Mouse (Mus musculus) hindbrain, embryonic 16.5 days (tissue): ENCODE data around the gene Rab11fip3. TPM values are rescaled to one million over a fixed set of nuclear protein-coding genes. Genes with fewer than 3 reads are reported as not detected.

Experiments used
- ATAC-seq: fragments of 200-750 bp; cut with Nextera tagmentation; 2 replicates; pipeline ENCODE4 v1.8.0; 2017; ENCODE audit warnings: moderate TSS enrichment, moderate library complexity
- H3K27ac ChIP-seq: fragments of 300-500 bp; sonication (generic); 2 replicates; pipeline ENCODE4 v1.5.1; 2014; ENCODE audit warnings: low read depth, mild to moderate bottlenecking, control low read depth, low read length, moderate library complexity
- H3K27me3 ChIP-seq: fragments of 300-500 bp; sonication (generic); replicated peaks from 2 replicates; pipeline ENCODE4 v1.6.1; 2014; ENCODE audit warnings: low read length; ENCODE audit not compliant: control insufficient read depth, insufficient read depth
- H3K36me3 ChIP-seq: fragments of 300-500 bp; sonication (generic); 2 replicates; pipeline ENCODE4 v1.6.1; 2014; ENCODE audit warnings: mild to moderate bottlenecking, low read length, moderate library complexity, mixed read lengths; ENCODE audit not compliant: control insufficient read depth, insufficient read depth
- H3K4me1 ChIP-seq: fragments of 300-500 bp; sonication (generic); 2 replicates; pipeline ENCODE4 v1.6.1; 2014; ENCODE audit warnings: low read depth, low read length; ENCODE audit not compliant: control insufficient read depth, insufficient read depth
- H3K4me2 ChIP-seq: fragments of 300-500 bp; sonication (generic); 2 replicates; pipeline ENCODE4 v1.6.1; 2014; ENCODE audit warnings: mild to moderate bottlenecking, low read length, control low read depth, moderate library complexity
- H3K4me3 ChIP-seq: fragments of 300-500 bp; sonication (generic); 2 replicates; pipeline ENCODE4 v1.5.1; 2014; ENCODE audit warnings: mild to moderate bottlenecking, low read length, control low read depth, moderate library complexity
- H3K9ac ChIP-seq: fragments of 300-500 bp; sonication (generic); 2 replicates; pipeline ENCODE4 v1.6.1; 2014; ENCODE audit warnings: low read depth, mild to moderate bottlenecking, control low read depth, low read length, moderate library complexity
- H3K9me3 ChIP-seq: fragments of 300-500 bp; sonication (generic); 2 replicates; pipeline ENCODE4 v1.6.1; 2014; ENCODE audit warnings: mild to moderate bottlenecking, low read length, moderate library complexity; ENCODE audit not compliant: control insufficient read depth
- WGBS: fragments of 180-500 bp; shearing (Covaris S2); extraction: QIAGEN DNeasy Blood & Tissue Kit; methylation state at CpG from one replicate; pipeline ENCODE4 v1.1.7; 2014; 5-methylcytosine and 5-hydroxymethylcytosine counted together
- polyA plus RNA-seq: library from polyadenylated mRNA; unstranded; fragments of >200 nt; fragmentation: Nextera tagmentation; extraction: Ambion mirVana; gene quantifications from 2 replicates; pipeline ENCODE4 v1.2.1, GENCODE M21; 2015

Rab11fip3 gene
- polyA plus RNA-seq, 1 experiment from 2014 or later: 12.8 TPM

GRCm38 (mm10) chr17:25951803-25952623 lies 117.3 kb downstream of the Rab11fip3 start, which contains the start of gene A930017K11Rik:
A930017K11Rik (minus strand) TSS chr17:25952565.
- ATAC-seq: no peak
- Histone ChIP-seq H3K27ac (no peak within 1 kb of the TSS), H3K4me1 (peaks cover 14% of the 10 kb centered on the region), H3K4me2 (peak within 1 kb of the TSS; percentile 67), H3K9ac (peak within 1 kb of the TSS; percentile 46), H3K36me3 (no peaks in the 10 kb centered on the region), H3K27me3 (peaks cover 34% of the 10 kb centered on the region), H3K9me3 (no peaks in the 10 kb centered on the region), H3K4me3 (peak within 1 kb of the TSS; percentile 43)
- WGBS: under 1% methylated on average over 57 of the region's 58 CpGs

GRCm38 (mm10) chr17:25951225-25951802 lies 118.0 kb downstream of the Rab11fip3 start:
- no peaks in the 10 kb centered on the region for H3K36me3 ChIP-seq
- no peaks in the 10 kb centered on the region for H3K9me3 ChIP-seq
- H3K4me3 ChIP-seq: peak overlapping the region; percentile 43
- peaks cover 14% of the 10 kb centered on the region for H3K4me1 ChIP-seq
- under 1% methylated on average over 33 of the region's 33 CpGs for WGBS
- H3K27me3 ChIP-seq: peaks cover 34% of the 10 kb centered on the region
- ATAC-seq: peak; percentile 40; the same call in 1 of the 2 replicates
- peak overlapping the region; percentile 46 for H3K9ac ChIP-seq
- H3K27ac ChIP-seq: no peak overlapping the region
- H3K4me2 ChIP-seq: peak overlapping the region; percentile 67

DNA sequence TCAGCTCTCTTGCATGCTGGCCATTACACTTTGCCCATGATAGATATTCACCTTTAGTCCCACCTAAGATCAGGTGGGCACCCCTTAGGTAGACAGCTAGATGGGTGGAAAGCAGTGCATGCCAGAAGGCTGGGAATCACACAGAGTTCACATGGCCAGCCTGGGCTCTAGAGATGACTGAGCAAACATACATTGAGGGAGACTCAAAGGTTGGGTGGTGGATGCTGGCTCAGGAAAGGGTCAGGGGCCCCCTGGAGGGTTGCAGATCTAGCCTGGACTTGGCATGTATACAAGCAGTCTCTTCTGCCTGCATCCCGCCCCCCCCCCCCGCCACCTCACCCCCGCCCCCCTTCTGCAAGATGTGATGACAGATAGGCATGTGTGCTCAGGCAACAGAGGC lies 118.6 kb downstream of the Rab11fip3 start:
- no peak for ATAC-seq
- H3K4me3 ChIP-seq: peak overlapping the region; percentile 43; the same call in 1 of the 2 replicates

DNA sequence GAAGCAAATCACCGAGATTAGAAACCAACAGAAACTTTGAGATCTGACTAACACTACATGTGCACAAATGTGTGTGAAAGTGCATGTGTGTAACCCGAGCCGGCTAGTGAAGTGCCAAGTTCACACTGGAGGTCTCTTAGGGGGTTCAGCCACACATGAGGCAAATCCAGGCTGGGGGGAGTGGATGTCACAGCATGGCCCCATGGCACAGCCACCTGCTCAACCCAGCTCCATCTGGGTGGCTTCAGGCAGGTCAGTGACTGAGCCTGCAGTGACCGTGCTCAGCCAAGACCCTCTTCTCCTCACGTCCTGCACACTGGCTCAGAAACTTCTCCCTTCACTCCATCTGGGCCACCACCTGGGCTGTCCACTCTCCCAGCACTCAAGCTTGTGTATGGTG lies 119.4 kb downstream of the Rab11fip3 start:
- H3K9ac ChIP-seq: no peak overlapping the region
- WGBS: 74% methylated on average over 5 of the region's 5 CpGs
- no peak overlapping the region for H3K27ac ChIP-seq
- ATAC-seq: no peak
- H3K9me3 ChIP-seq: no peaks in the 10 kb centered on the region
- H3K4me2 ChIP-seq: no peak overlapping the region
- H3K36me3 ChIP-seq: no peaks in the 10 kb centered on the region
- H3K4me3 ChIP-seq: no peak overlapping the region
- peaks cover 34% of the 10 kb centered on the region for H3K27me3 ChIP-seq
- H3K4me1 ChIP-seq: peaks cover 14% of the 10 kb centered on the region

More for the DNA sequence above, 118.6 kb downstream of the Rab11fip3 start:
- H3K36me3 ChIP-seq: no peaks in the 10 kb centered on the region
- H3K4me2 ChIP-seq: no peak overlapping the region; the same call in 1 of the 2 replicates
- no peak overlapping the region; the same call in 1 of the 2 replicates for H3K9ac ChIP-seq
- no peaks in the 10 kb centered on the region for H3K9me3 ChIP-seq
- no CpG with 5 or more reads among the region's 3 CpGs for WGBS
- no peak overlapping the region for H3K27ac ChIP-seq
- H3K4me1 ChIP-seq: peaks cover 14% of the 10 kb centered on the region
- H3K27me3 ChIP-seq: peaks cover 34% of the 10 kb centered on the region

DNA sequence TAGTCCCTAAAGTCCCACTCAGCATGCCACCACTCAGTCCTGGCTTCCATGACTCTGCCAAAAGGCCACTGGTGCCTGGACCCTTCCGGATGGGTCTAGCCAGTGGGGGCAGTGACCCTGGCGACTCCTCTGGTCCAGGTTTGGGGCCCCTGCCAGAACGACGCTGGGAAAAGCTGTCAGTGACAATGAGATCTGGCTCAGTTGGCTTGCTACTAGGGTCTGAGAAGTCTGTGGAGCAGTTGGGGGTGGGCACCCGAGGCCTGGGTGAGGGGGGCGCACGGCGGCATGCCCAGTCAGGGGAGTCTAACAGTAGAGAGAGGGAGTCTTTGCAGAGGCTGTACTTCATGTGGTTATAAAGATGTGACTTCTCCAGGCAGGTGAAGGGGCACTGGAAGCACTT lies 121.3 kb downstream of the Rab11fip3 start:
- WGBS: 77% methylated on average over 8 of the region's 8 CpGs
- Histone ChIP-seq H3K4me3 (no peak overlapping the region), H3K4me2 (no peak overlapping the region), H3K27ac (no peak overlapping the region), H3K27me3 (peaks cover 31% of the 10 kb centered on the region), H3K36me3 (no peaks in the 10 kb centered on the region), H3K4me1 (peaks cover 14% of the 10 kb centered on the region), H3K9ac (no peak overlapping the region), H3K9me3 (no peaks in the 10 kb centered on the region)
- ATAC-seq: no peak

GRCm38 (mm10) chr17:25947576-25947975 lies 121.8 kb downstream of the Rab11fip3 start:
- WGBS: 82% methylated on average over 4 of the region's 4 CpGs
- Histone ChIP-seq H3K9ac (no peak overlapping the region), H3K27ac (no peak overlapping the region)

GRCm38 (mm10) chr17:25946891-25947290 lies 122.5 kb downstream of the Rab11fip3 start:
- H3K27me3 ChIP-seq: peaks cover 19% of the 10 kb centered on the region
- ATAC-seq: no peak

More at GRCm38 (mm10) chr17:25947576-25947975, 121.8 kb downstream of the Rab11fip3 start:
- peaks cover 26% of the 10 kb centered on the region for H3K27me3 ChIP-seq
- no peaks in the 10 kb centered on the region for H3K36me3 ChIP-seq
- H3K4me2 ChIP-seq: no peak overlapping the region
- H3K9me3 ChIP-seq: no peaks in the 10 kb centered on the region
- peaks cover 14% of the 10 kb centered on the region for H3K4me1 ChIP-seq
- no peak overlapping the region for H3K4me3 ChIP-seq
- ATAC-seq: no peak

GRCm38 (mm10) chr17:25946349-25946748 lies 123.0 kb downstream of the Rab11fip3 start:
- 77% methylated on average over 7 of the region's 7 CpGs for WGBS
- no peaks in the 10 kb centered on the region for H3K9me3 ChIP-seq
- H3K4me3 ChIP-seq: no peak overlapping the region
- no peaks in the 10 kb centered on the region for H3K36me3 ChIP-seq
- peaks cover 14% of the 10 kb centered on the region for H3K27me3 ChIP-seq
- no peak for ATAC-seq
- H3K27ac ChIP-seq: no peak overlapping the region
- no peak overlapping the region for H3K9ac ChIP-seq
- H3K4me2 ChIP-seq: no peak overlapping the region
- H3K4me1 ChIP-seq: peaks cover 5% of the 10 kb centered on the region

More at GRCm38 (mm10) chr17:25946891-25947290, 122.5 kb downstream of the Rab11fip3 start:
- Histone ChIP-seq H3K27ac (no peak overlapping the region), H3K4me2 (no peak overlapping the region), H3K9ac (no peak overlapping the region), H3K36me3 (no peaks in the 10 kb centered on the region), H3K4me3 (no peak overlapping the region), H3K4me1 (peaks cover 11% of the 10 kb centered on the region), H3K9me3 (no peaks in the 10 kb centered on the region)
- 88% methylated on average over 8 of the region's 8 CpGs for WGBS

GRCm38 (mm10) chr17:25945517-25946155 lies 123.7 kb downstream of the Rab11fip3 start:
- Histone ChIP-seq H3K27me3 (peaks cover 6% of the 10 kb centered on the region), H3K4me2 (no peak overlapping the region), H3K9me3 (no peaks in the 10 kb centered on the region), H3K4me3 (no peak overlapping the region), H3K36me3 (no peaks in the 10 kb centered on the region), H3K9ac (no peak overlapping the region), H3K4me1 (peaks cover 5% of the 10 kb centered on the region), H3K27ac (no peak overlapping the region)
- no peak for ATAC-seq
- WGBS: 47% methylated on average over 9 of the region's 9 CpGs
